Mouse (Mus musculus) left cerebral cortex, postnatal 4 days (tissue): ENCODE measurements around the gene Pdcd2l. TPM values are rescaled to one million over a fixed set of nuclear protein-coding genes. Genes with fewer than 3 reads are reported as not detected.
"Not testable (repeated sequence)": the region's sequence is repeated elsewhere in the genome, so short reads cannot be mapped to it uniquely, and the experiment has no call there.

ENCODE experiments used
- DNase-seq: peaks from one replicate; pipeline ENCODE4 v3.0.0-alpha.2; 2022
- intact Hi-C: fragments of 180-260 bp; cut with DNase I; formaldehyde crosslinking; loops from one replicate; pipeline ENCODE4 v1.15.1; 2025
- total RNA-seq, 2 experiments: library from RNA; stranded (reverse); gene quantifications; 2 replicates each; pipeline ENCODE4 v1.2.3; 2021

Gene Pdcd2l
- total RNA-seq, 2 experiments from 2014 or later, result 30.4 to 30.6 TPM

DNA sequence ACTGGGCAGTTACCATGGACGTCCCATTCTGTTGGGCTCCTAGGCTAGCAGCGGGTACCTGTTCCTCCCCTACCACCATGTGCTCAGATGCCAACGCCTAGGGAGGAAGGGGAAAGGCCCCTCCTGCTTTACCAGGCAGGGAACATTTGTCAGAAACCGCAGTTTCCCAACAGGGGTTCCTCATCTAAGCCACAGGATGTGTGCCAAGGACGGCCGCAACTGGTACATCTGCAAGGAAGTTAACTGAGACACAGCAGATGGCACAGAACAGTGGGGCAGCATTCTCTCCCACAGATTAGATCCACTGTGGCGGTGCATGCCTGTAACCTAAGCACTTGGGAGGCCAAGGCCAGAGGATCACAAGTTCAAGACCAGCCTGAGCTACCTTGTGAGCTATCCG is 18.2 kb upstream of the Pdcd2l start:
- no peak for DNase-seq
- intact Hi-C loops, result no loop called here

DNA sequence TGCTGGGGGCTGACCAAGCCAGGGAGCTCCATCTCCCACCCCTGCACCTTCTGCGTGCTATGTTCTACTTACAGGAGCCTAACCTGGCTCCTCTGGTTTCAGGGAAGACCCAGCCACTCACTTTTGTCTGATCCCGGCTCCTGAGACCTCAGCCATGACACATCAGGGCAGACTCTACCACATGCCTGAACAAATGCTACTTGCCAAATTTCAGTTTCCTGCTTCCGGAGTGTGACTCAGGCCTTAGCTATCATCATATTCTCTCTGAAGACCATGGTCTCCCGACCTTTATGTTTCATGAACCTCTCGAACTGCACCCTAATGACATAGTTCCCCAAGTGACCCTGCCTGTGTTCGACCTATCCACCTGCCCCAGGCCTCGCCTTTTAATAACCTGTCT is 16.8 kb upstream of the Pdcd2l start:
- intact Hi-C loops, result no loop called here
- DNase-seq, result no peak

DNA sequence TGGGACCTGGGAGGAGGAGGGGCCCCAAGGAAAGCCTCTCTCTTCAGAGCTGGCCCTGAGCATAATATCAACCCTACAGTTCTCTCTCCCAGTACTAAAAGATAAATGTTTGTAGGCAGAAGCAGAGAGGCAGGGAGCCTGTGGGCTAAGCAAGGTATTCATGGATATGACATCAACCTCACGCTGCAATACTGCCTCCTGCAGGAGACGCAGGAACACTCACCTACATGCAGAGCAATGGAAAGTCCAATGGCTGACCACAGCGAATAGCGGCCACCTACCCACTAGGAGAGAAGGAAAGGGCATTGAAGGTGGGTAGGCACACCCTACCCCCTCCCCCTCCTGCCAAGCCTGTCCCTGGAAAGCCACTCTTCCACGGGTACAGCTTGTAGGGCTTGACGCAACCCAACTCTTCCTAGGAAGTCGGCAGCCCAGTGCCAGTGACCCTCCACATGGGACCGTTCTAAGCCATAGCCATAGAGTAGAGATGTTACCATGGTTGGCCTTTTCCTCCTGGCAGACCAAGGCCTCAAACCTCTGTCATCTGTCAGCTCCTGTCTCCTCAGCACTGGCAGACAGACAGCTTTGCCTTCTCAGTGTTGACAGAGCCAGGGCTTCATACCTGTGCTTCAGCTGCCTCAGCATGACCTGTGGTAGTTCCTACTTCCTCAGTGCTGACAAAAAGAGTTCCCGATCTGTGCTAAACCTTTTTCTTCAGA is 11.7 kb upstream of the Pdcd2l start:
- no peak for DNase-seq
- intact Hi-C loops, result no loop called here

DNA sequence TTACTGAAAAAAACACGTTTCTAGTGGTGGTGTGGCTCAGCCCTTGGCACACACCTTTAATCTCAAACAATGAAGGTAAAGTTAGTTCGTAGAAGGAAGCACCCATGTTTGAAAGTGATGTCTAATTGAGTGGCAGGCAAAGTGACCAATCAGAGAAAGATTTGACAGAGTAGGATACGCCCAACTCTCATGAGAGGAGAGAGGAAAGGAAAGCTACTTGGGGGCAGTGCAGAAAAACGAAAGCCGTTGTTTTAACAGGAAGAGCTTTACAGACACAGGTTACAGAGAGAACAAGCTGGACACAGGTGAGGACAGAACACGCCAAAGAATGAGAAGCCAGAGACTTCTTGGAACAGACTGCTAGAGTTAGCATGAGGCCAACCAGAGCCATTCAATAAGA is 9.9 kb upstream of the Pdcd2l start:
- DNase-seq, result no peak
- intact Hi-C loops, result no loop called here

DNA sequence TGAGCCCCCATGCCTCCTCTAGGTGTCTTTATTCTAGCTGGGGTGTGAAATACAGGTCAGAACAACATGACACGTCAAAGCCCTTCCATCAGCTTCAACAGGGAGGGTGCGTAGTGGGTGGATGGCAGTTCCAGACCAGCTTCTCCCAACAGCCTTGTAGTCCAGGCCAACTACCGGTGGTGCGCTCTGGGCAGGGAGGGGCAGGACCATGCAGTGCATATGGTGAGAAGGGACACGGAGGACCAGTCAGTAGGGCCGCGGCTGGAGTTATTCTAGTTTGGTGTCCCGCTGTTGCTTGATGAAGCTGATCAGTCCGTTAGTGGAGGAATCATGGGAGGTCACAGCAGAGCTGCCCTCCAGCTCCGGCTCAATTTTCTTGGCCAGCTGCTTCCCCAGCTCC is 5.7 kb upstream of the Pdcd2l start:
- intact Hi-C loops, DNase-seq: not testable (repeated sequence)

DNA sequence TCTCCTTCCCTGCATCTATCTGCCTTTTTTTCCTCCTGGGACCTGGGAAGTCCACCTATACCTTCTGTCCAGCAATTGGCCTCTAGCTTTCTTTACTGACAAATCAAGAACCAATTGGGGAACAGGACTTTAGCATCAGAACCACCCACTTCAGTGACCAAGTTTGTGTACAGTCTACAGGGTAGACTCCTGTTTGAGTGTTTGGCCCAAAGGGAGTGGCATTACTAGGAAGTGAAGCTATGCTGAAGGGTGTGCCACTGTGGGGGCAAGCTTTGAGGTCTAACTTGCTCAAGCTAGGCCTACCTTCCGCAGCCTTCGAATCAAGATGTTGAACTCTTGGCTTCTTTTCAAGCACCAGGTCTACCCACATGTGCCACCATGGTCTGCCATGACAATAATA is 4.4 kb upstream of the Pdcd2l start:
- intact Hi-C loops, result no loop called here
- no peak for DNase-seq

DNA sequence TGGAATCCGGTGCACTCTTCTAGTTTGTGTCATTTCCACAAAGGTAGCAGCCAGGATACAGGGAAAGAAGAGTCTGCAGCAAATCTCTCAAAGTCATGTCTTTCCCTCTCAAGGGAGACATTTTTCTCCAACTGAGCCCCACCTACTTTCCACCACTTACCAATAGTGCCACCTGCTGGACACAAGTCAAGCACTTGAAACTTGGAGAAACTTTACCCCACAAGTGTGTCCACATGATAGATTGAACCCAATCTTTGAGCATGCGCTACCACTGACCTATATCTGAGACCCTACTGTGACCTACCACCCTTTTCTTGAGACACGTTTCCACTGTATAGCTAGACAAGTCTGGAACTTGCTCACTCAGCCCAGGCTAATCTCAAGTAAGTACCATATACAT is 1.9 kb upstream of the Pdcd2l start:
- no peak for DNase-seq
- intact Hi-C loops, result no loop called here

DNA sequence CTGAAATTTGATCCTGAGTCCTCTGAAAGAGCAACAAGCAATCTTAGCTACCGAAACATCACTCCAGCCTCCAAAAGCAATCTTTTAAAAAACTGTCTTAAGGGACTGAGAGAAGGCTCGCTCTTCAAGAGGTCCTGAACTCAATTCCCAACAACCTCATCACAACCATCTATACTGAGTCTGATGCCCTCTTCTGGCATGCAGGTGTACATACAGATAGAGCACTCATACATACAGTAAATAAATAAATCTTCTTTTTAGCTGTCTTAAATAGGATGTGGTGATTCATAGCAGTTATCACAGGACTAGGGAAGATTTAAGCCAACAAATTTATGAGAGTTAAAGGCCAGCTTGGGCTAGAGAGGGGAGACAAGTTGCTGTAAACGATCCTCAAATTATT is 829 bp downstream of the Pdcd2l start:
- DNase-seq, result no peak
- intact Hi-C loops, result no loop called here

DNA sequence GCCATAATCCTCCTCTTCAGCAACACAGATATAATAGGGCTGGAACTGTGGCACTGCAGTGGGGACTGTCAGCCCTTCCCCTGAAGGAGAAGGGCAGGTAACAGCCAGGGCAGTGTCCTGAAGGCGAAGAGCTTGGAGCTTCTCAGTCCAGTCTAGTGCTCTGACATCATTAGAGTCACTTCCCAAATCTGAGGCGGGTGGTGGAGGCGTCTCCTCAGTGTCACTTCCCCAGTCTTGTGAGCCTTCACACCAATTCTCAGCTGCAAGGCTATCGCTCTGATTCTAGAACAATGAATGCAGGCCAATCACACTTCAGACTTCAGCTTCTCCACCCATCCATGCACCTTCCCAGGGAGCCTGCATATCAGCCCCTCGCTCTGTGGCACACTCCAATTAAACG is 3.6 kb downstream of the Pdcd2l start:
- intact Hi-C loops, result no loop called here
- no peak for DNase-seq

DNA sequence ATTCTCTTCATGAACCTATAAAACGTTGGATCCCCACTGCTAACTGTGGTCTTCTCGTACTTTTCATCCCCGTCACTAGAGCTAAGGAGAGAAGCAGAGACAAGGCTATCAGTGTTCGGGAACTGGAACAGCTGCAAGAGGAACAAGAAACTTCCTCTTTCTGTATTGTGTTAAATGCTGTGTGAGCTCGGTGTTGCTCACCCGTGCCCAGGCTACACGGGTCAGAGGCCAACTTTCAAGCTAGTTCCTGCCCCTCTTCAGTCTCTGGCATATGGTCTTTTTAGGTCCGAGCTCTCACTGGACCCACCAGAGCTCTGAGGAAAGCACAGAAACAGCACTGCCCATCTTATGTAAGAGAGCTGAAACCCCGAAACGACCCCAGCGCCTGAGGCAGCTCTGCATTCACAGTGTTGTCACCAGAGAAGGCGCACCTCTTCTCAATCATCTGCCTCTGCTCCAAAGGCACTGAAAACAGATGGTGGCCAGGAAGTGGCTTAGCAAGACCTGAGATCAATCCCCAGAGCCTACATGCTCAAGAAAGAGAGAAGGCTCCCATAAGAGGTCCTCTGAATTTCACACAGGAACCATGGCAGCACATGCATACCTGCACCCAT is 7.0 kb downstream of the Pdcd2l start:
- intact Hi-C loops, result no loop called here
- no peak for DNase-seq

DNA sequence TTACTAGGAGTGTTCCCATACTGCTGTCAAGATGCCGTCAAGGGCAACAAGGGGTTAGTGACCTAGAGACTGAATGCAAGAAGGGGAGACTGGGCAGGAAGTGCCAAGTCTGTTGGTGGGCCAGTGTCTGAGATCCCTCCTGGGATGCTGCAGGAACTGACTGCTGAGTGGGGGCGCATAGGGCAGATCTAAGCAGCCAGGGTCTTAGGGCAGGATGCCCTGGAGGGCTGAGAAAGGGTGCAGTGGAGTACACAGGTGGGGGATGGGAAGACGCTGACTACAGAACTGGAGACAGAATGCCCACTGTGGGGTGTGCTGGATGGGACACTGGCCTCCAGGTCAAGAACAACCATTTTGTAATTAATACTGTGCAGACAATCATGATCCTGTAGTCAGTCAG is 12.7 kb downstream of the Pdcd2l start:
- intact Hi-C loops, result no loop called here
- no peak for DNase-seq

DNA sequence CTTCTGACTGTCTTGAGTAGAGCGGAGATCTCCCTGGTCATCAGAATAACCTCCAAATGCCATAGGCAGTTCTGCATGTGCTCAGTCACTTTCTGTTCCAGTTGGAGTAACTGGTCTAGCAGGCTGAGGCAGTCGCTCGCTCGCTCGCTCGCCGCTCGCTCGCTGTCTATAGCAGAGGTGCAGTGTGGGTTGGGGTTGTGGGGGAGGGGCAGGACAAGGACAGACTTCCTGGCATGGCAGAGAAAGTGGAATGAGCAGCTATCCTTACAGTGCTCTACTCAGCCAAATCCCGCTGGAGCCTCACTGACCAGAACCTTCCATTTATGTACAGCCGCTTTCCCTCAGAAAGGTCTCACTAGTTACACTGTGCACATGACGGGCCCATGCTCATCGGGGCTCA is 13.1 kb downstream of the Pdcd2l start:
- no peak for DNase-seq
- intact Hi-C loops, result no loop called here

DNA sequence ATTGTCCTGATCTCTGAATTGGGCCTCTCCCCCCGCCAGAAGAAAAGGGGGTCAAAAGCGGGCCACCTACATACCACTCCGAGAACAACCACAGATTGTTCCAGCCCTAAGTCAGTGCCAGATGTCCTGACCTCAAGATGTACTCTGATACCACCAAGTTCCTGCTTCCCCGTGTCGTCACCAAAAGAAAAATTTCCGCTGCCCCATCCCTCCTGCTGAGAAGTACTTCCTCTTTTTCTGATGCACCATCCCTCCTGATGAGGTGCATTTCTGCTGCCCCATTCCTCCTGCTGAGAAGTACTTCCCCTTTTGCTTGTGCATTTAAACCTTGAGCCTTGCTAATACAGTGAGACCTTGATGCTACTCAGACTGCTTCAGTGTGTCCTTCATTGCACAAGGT is 20.2 kb downstream of the Pdcd2l start:
- DNase-seq, intact Hi-C loops: not testable (repeated sequence)

DNA sequence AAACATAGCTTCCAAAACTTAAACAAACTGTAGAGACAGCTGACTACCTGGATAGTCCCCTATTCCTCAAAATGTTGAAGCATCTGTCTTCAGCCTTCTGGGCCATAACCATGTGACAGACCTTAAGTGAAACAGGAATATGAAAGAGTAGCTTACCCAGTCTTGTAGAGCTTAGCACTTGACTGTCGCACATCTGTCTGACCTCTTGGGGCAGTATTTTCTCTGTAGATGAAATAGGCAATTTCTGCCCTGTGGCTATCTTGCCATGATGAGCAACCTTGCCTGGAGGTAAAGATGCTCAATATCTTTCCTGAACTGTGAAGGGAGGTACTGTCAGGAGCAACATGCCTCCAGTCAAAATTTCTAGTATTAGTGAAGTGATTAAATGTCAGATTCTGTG is 24.2 kb downstream of the Pdcd2l start:
- no peak for DNase-seq
- intact Hi-C loops, result no loop called here

DNA sequence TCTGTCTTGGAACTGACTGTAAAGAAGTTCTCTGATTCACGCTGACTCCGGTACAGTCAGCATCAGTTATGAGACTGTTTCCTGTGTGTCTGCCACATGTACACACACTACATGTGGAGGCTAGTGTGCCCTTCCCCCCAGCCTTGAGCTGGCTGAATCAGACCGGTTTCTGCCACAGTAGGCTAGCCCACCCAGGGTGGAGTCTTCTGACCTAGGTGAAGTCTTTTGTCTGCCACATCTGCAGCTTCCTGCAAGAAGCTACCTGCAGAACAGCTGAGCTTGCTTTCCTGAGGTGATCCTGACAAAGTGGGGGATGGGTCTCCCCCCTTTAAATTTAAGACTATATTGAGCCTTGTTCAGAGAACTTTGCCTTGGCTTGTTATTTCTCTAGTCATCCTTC is 27.0 kb downstream of the Pdcd2l start, which contains the start of gene Uba2:
TSS of gene Uba2 (minus strand) at position 146 of the 400 bp plus-strand sequence.
- intact Hi-C loops, result no loop called here
- DNase-seq, result no peak

DNA sequence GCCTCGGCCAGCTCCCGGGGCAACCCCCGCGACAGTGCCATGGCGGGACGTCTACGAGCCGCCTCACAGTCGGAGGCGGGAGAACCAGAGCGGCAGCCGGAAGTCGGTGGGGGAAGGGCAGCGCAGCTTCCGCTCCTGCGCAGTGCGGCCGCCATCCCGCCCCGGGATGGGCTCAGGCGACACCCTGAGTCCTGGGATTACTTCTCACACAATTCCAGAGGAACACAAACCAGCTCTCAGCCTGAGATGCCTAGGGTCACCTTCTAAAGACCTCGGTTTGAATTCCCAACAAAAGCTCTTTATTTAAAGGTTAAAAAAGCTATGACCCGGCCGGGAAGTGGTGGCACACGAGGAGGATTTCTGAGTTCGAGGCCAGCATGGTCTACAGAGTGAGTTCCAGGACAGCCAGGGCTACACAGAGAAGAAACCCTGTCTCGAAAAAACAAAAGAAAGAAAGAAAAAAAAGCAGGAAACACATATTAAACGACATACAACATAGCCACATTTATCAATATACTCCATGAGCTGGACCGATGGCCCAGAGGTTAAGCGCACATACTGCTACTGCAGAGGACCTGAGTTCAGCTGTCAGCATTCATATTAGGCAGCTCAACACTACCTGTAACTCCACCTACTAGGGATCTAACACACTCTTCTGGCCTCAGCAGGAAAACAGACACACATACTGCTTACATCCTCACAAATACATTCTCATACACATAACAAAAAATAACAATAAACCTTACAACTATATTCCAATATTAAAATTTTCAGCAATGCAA is 27.8 kb downstream of the Pdcd2l start:
- DNase-seq, result peak; percentile 91
- intact Hi-C loops, result no loop called here

DNA sequence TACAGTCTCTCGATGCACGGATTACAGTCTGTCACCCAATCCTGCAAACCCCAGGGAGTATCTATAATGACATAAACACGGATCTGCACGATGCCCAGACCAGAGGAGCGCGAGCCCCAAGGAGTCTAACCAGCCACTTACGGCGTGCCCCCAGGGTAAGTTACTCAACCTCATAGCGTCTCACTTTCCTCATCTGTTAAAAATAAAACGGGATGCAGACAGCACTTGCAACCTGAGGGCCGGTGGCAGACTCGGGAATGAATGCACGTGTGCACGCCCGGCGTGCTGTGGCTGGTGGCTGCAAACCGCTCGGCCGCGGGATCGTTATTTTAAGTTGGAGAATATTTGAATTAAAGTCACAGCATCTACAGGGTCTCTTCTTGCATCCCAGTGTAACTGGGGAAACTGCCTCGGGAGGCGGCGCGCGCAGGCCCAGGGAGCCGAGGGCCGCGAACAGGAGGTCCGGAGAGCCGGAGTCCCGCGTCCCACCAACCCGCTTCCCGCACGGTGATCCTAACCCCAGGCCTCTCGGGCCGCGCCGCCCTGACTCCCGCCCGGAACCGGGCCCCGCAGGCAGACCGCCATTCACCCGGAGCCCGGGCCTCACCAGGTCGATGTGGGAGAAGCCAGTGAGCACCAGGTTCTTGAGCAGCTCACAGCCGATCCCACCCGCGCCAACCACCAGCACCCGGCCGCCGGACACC is 28.5 kb downstream of the Pdcd2l start:
- intact Hi-C loops, result no loop called here
- DNase-seq, result peak; percentile 8

DNA sequence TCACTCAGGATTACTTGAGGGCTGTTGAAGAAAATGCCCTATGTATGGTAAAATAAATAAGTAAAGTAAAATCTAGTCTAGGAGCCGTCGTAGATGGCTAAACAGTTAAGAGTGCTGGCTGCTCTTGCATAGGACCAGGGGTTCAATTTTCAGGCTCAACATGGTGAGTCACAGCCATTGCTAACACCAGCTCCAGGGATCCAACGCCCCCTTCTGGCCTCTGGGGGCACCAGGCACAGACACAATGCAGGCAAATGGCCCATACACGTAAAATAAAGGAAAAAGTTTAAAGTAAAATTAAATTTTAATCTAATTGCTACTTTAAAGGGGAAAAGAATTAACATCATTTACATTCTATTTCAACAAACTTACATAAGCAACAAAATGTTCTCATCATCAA is 29.6 kb downstream of the Pdcd2l start:
- DNase-seq, result peak; percentile 20
- intact Hi-C loops, result no loop called here

DNA sequence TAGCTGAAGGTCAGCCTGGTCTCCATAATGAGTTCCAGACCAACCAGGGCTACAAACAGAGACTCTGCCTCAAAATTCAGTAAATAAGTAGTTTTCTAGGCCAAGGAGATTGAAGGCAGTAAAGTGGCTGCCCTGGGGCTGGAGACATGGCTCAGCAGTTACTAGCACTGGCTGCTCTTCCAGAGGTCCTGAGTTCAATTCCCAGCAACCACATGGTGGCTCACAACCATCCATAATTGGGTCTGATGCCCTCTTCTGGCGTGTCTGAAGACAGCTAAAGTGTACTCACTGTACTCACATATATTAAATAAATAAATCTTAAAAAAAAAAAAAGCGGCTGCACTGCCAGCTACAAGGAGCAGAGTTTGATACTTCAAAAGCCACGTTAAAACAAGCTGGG is 30.5 kb downstream of the Pdcd2l start:
- intact Hi-C loops, result no loop called here
- DNase-seq, result no peak

DNA sequence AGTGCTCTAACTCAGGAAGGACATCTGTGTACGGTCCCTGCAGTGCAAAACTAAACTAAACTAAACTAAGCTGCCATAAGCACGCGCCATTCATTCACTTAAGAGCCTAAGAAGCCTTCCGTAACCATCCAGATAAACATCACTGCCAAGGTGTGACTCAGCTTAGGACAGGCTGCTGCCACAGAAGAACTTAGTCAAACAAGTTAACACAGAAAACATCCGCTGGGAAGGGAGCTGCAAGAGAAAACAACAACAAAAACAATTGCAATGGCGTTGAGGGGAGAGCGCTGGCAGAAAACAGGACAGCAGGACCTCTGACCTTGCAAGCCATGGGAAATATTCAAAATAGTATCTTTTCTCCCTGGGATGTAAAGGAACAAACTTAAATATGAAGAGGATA is 31.8 kb downstream of the Pdcd2l start:
- no peak for DNase-seq
- intact Hi-C loops, result no loop called here

DNA sequence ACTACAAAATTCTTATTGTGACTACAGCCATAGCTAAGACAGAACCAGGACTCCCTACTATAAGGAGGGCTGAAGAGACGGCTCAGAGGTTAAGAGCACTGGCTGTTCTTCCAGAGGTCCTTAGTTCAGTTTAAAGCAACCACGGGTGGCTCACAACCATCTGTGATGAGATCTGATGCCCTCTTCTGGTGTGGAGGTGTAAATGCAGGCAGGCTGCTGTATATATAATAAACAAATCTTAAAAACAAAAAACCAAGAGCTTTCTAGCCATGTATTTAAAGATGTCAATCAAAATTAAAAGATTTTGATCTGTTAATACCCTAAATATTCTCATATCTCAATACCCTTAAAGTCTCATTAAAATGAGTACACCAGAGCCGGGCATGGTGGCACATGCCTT is 37.3 kb downstream of the Pdcd2l start:
- intact Hi-C loops, result no loop called here
- no peak for DNase-seq
